Mouse (Mus musculus): ENCODE measurements at regions not wholly inside any gene's neighbourhood (a gene's known extent, or its start where the extent isn't known, plus 50 kb on each side); places are given as distances from the start of the nearest gene placed in this dataset.

DNA sequence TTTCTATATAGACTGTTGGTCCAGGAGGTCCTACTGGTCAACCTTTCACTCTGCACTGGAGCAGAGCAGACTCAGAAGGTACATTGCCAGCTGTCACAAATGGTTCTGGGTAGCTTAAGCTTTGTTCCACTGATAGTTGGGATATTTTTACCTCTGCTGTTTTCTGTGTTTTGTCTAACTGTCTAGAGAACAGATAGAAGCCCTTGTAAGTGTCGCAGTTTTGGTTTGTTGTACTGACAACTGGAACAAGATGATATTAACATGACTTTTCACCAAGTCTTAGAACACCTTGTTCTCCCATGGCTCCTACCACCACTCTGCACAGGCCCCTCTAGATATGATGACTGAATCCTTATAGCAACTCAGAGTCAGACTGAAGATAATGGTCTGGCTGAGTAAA, 199.9 kb upstream of the Trib2 start:
- no peak for DNase-seq (ENCODE audit: low spot score in 2 of 2)

DNA sequence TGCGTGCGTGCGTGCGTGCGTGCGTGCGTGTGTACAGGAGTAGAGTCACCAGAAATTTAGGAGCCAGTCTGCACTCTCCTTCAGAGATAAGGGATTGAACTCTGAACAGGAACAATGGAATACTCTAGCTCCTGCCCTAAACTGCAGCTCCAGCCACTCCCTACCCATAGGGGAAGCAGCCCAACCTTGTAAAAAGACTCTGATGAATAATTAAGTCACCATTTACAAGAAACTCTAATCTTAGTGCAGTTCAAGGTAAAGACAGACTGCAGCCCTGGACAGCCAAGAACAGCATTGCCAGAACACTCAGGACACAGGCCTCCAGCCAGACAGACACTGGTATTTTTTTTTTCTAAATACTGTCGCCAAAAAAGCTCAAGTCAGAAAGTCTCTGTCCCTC, 198.9 kb upstream of the Trib2 start:
- no peak for DNase-seq (ENCODE audit: low spot score in 2 of 2)

DNA sequence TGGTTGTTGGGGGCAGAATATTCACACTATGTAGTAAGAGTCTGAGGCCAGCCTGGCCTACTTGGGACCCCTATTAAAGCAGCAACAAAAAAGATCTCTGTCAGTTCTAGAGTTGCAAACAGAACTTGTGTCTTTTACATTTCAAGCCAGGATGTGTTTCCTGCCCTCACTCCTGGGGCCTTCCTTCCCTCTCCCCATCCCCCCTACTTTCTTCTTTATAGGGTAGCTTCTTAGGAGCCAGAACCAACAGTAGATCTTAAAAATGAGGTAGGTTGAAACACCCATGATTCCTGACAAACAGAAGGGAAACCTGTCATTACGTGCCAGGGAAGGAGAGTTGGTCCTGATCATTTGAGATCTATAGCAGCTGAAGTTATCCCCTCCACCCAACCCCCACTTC, 198.0 kb upstream of the Trib2 start:
- peak in 1 of 2 experiments; percentile 35 for DNase-seq (ENCODE audit: low spot score in 2 of 2)

DNA sequence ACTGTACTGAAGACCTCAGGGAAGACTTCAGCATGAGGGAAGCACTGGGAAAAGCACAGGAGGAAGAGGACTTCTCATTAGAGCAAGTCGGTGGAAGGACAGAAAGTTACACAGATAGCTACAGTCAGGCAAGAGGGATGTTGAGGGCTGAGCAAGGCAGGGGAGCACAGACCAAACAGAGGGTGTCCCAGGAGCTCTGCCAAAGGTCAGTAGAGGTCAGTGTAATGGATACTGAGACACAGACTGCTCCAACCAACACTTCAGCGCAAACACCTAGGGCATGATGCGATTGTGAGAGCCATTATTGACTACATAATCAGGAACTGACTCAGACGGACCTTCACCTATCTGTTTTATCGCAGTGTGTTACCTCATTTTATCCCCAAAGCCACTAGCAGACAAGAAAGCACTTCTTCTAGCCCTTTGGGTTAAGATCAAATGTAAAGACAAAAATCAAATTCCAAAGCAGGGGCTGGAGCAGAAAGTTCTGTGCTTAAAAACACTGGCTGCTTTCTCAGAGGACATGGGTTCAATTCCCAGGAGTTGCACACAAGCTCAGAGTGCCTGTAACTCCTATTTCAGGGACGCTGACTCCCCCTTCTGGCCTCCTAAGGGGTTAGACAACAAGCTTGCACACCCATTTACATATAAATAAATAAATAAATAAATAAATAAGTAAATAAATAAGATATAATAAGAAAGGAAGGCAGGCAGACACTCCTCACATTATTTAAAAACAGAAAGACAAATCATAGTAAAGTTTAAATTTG, 197.3 kb upstream of the Trib2 start:
- peak in 1 of 2 experiments; percentile 35 for DNase-seq (ENCODE audit: low spot score in 2 of 2)

DNA sequence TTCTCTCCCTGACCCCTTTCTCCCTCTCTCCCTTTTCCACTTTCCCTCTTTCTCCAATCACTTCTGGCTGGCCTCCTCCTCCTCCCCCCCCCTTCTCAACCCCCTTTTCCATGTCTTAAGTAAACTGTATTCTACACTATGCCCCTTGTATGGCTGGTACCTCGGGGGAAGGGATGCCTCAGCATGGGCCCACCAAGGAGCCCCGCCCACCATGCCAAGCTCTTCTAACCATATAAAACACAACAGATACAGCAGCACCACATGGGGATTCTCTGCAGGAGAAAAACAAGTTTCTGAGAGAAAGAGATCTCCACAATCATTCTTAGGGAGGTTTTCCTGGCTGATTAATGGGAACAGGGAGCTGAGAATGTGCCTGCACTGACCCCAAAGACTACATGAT, 196.6 kb upstream of the Trib2 start:
- no peak for DNase-seq (ENCODE audit: low spot score in 2 of 2)

DNA sequence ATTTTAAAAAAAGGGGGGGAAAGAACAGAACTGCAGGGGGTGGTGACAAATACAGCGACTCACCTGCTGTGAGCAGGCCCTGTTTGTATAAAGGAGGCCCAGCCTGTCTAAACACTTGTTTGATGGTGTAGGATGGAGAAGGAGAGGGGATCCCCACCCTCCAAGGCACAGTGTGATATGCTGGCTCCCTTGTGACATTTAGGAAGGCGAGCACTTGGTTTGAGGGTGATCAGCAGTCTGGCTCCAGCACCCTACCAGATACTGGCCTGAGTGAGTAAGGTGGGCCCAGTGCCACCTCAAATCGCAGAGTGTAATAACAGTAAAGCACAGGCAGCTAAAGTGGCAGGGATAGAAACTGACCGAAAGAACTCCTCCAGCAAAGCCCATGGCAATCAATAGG, 195.4 kb upstream of the Trib2 start:
- DNase-seq (ENCODE audit: low spot score in 2 of 2), result no peak

DNA sequence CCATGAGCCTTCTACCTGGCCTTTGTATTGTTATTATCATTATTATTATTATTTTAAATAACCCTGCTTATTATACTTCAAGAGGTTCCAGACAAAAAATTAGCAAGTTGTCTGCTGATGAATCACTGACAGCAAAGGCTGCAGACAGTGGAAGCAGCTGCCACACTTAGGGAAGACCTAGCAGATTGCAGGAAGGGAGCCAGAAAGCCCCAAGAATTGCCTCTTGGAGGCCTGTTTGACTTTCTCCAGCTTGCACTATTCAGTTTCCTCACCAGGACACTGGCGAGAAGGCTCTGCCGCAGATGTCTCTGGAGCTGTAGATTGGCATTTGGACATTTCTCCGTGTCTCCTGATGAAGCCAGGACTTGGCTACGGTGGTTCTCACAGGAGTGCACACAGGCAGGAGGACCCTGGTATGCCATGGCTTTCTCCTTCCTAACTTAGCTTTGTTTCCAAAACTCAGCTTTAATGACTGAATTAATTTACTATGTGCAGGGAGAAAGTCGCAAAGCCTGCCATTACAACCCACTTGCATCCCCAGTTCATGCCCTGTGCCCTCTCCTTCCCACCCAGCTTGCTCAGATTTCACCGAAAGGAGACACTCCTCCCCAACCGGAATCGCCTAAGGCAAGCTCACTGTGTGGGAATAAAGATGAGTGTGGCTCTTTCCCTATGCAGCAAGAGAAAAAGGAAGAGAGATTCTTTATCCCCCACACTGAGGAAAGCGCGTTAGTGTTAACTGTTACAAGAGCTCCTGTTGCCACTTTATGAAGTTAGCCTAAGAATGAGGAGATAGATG, 193.3 kb upstream of the Trib2 start:
- no peak for DNase-seq (ENCODE audit: low spot score in 2 of 2)

DNA sequence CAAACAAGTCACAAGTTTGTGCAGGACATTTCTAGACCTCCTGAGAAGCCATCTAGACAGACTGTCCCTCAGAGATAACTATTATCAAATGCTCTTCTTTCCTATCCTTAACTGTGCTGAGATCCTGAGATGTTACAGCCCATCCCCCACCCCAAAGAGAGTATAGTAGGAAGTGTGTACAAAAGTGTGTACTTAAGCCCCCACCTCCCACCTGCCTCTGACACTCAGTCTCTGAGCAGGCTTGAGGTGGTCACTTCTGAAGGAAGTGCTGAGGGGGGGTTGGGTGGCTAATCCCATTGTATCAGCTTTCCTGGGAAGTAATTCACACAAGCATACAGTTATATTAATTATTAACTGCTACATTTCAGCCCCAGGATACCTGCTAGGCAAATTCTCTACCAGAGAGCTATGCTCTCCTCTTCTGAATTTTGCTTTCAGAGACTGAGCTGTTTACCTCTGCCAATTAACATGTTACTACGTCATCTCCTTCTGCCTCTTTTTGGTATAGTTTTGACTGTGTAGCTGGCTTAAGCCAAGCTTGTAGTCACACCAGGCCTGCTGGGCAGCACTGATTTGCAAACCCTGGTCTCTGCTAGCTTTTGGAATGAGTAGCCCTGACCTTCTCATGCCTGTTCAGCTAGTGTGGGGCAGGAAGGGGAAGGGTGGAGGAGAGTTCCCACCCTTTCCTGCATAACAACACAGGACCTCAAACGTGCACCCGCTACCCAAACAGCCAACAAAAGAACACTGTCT, 192.2 kb upstream of the Trib2 start:
- DNase-seq (ENCODE audit: low spot score in 2 of 2), result peak; percentile 29 to 44

DNA sequence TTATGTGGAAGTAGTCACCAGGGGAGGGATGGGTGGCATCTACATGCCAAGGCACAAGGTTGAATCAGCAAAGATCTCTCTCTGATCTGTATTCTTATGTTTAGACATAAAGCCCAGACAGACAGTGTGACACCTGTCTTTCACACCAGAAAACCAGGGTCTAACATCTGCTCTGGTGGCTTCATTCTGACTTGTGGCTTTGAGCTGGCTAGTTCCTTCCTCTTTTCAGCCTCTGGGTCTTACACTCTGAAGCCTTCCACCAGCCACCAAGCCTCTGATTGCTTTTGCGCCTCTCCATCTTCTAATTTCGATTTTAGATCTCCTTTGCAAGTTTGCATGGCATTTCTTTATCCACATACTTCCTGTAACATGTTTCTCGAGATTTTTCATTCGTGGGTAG, 191.5 kb upstream of the Trib2 start:
- peak; percentile 42 to 48 for DNase-seq (ENCODE audit: low spot score in 2 of 2)

DNA sequence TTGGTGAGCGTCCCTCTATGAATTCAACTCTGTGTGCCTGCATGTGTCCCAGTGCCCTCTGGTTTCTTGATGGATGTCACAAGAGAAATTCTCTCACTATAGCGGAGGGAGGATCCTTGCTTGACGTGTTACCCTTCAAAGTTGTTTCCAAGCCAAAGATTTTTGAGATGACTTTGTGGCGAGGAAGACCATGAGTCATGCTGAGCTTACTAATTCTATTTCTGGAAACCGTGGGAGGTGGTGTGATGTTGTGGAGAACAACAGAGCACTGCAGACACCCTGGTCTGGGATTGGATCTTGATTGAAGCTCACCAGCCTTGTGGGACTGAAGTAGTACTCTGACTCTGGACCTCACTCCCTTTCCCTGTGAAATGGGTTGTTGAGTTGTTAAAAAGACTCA, 190.0 kb upstream of the Trib2 start:
- DNase-seq (ENCODE audit: low spot score in 2 of 2), result no peak

DNA sequence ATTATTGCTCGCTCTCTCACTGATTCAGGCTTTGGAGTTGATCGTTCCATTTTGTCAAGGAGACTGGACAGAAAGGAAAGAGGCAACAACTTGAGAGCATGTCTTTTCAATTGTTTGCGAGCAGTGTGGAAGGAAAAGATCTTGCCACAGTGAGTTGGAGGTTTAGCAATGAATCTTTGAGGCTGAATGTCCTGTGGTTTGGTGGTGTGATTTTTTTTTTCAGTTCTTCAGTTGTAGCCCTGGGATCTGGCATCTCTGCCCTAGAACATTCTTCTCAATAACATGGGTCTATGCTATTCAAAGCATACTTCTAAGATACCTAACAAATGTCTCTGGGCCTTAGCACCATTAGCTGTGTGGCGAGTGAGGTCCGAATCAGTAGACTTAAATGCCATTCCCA, 189.6 kb upstream of the Trib2 start:
- DNase-seq (ENCODE audit: low spot score in 2 of 2), result no peak

DNA sequence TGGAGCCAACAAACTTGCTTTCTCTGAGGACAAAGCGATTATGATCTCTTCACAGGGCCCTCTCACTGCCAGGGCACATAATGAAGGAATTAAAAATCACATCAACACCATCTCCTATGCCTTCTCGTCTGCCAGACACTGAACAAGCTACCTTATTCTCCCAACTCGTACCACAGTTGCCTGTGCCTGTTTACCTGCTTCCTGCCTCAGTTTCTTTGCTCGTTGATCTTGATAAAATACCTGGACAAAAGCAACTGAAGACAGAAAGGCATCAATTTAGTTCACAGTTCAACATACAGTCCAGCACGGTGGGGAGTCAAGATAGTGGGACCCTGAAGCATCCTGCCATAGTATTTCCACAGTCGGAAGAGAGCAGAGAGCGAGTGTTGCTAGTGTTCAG, 185.1 kb upstream of the Trib2 start:
- no peak for DNase-seq (ENCODE audit: low spot score in 2 of 2)

DNA sequence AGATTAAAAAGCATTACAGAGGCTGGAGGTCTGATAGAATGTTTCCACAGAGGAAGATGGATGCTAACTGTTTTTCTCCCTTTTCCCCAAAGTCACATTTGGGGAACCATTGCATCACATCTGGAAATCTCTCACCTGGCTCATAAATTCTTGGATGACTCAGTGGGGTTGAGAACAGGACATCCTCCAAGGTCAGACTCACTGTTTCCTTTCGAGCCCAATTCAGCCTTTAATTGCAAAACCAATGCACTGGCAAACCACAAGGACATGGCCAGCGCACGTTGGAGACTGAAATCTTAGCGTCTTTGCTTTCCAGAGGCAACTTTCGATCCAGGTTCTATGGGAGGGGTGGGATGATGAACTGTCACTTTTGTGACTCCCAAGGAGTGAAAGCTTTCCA, 184.5 kb upstream of the Trib2 start:
- DNase-seq (ENCODE audit: low spot score in 2 of 2), result no peak

DNA sequence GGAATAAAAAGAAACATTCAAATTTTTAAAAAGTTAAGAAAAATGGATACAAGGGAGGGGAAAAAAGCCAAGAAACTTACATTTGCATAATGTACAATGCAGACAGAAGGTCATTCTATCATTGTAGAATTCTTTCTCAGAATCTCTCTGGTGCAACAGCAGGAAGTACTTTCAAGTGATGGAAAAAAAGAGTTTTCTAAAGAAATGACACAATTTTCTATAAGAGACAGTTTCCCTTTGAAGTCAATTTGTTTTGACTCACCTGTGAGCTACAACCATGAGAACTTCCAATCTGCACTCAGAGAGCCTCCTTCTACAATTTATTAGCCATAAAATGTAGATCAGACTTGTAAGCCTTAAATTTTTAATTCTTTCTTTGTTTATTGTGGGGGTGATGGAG, 181.6 kb upstream of the Trib2 start:
- no peak for DNase-seq (ENCODE audit: low spot score in 2 of 2)

DNA sequence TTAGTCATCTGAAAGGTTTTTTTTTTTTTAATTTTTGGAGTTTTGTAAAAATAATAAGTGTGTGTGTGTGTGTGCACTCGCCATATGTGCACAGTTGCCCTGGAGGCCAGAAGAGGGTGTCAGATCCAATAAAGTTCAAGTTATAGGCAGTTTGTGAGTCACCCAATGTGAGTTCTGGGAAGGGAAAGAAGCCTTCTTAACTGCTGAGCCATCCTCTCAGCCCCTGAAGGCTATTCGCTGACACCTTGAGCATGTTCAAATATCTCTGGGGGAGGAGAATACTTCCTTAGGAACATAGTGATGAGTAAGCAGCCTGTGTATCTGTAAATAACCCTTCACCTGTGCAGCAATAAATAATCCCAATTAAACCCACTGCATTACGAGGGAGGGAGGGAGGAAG, 177.1 kb upstream of the Trib2 start:
- no peak for DNase-seq (ENCODE audit: low spot score in 2 of 2)

DNA sequence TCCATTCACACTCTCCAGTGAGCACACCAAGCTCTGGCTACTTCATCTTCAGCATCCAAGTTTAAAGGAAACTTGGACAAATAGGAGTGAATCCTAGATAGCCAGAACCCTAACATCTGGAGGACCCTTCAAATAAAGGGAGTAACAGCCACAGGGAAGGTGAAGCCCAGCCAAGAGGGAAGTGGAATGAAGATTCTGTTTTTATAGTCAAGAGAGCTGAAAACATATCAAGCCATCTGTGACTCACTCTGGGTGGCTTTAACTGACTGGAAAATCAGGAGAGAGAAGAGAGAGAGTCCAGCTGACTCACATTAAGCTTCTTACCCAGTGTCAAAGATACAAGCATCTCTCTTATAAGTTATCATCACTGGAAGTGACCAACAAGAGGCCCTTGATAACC, 169.6 kb upstream of the Trib2 start:
- no peak for DNase-seq (ENCODE audit: low spot score in 2 of 2)

DNA sequence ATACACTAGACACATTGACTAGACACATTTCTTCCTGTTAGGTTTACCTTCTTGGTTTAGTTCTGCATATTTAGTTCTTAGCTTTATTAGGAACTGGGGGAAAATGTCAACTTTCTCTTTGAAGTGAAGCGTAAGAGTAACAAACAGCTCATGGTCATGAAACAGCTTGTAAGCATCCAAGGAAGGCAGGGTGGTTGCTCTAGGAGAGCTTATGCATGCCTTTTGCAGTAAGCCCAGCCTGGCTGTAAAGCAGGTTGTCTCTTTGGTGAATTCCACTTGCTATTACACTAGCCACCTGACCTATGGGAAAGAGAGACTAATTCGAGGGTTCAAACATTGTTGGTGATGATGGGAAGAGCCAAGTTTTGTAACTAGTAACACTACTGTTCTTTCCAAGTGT, 168.9 kb upstream of the Trib2 start:
- no peak for DNase-seq (ENCODE audit: low spot score in 2 of 2)

DNA sequence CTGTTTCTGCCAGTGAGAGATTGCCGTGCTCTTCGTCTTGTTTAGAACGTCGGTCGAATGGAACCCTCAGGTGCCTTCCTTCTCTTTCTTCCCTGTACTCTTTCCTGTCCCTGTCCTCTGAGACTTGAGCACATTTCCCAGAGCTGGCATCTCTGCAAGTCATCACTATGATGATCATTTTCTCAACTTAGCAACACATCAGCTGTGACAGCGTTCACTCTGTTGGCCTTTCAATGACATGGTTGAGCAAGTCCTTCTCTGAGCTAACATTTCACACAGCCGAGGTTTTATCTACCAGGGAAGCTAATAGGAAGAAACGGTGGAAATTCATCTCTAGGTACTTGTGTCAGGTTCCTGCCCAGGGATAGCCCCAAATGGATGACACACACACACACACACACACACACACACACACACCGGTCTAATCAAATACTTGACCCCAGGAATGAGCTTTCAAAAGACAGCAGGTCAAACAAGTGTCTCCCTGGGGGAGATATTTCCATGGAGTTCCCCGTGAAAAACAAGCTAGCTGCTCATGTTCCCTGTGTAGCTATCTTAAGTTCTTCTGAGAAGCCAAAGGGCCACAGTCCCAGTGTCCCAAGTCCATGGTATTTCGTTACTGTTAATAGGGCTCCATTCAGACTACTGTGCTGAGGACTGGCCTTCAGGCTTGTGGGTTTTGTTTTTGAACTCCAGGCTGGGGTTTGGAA, 167.0 kb upstream of the Trib2 start:
- no peak for DNase-seq (ENCODE audit: low spot score in 2 of 2)

DNA sequence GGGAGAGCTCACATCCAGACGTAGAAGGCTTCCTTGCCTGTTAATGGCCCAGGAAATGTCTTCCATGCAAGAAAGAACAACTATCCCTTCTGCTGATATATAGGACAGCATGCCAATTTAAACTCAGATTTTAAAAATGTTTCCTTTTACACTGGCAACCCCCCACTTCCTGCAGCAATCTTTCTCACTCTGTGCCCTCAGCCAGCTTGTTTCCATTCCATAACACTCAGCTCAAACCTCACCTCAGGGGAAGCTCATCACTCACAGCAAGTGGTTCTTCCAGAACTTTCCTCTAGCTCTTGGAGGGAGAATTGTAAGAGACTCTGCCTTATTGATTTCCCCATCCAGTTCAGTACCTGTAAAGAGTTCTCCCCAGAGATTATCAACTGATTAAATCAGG, 165.0 kb upstream of the Trib2 start:
- DNase-seq (ENCODE audit: low spot score in 2 of 2), result peak; percentile 26 to 44

DNA sequence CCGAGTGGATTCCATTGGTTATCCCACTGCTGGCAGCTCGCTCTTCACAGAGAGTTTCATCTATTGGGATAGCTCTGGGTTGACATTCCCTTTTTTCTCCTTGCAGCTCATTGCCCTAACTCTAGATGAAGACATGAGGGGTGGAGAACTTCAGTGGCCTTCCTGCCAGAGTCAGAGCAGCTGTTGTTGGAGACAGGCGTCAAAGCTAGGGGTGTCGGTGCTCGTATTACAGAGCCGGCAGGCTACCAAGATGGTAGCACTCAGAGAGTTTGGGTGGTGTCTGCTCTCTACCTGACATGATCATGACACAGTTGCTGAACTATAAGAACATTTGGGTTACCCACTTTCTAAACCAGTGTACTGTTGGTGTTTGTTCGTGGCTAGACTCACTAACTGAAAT, 162.5 kb upstream of the Trib2 start:
- no peak for DNase-seq (ENCODE audit: low spot score in 2 of 2)

DNA sequence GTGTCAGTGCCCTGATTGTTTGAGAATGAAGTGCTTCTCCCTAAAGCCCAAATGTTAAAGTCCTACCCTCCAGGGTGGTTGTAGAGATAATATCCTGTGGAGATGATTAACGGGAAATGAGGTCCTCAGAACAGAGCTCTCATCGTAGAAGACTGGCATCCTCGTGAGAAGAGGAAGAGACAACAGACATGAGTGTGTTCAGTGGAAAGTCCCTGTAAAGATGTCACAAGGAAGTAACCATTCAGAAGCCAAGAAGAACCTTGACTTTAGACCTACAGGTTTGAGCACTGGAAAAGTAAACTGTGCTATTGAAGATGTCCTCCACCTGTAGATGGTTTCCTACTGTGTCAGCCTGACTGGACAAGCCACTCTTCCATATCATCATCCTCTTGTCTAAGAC, 155.1 kb upstream of the Trib2 start:
- no peak for DNase-seq (ENCODE audit: low spot score in 2 of 2)

DNA sequence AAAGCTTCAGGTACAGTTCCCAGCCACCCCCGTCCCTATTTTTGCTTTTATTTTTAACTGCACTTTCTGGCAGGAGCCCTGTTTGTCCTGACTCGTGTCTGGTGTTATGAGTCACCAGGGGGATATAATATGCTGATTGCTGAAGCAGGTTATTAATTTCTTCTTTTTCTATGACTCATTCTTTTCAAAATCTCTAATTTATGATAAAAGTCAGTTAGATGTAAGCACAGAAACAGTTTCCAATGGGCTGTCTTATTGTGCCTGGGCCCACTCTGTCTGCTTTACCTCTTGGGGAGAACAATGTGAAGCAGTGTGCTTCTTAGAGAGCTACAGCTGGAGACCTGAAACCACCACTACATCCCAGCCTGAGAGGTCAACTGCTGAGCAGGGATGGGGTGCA, 153.5 kb upstream of the Trib2 start:
- DNase-seq (ENCODE audit: low spot score in 2 of 2), result no peak

All from thymus, postnatal 10 days (tissue).